In genomic region chr4:124393595-124393994, GRCm38 (mm10) we compare ENCODE assay signal across 29 mouse cellular contexts.
DNase-seq lines count a peak whose midpoint lies in the region; ATAC-seq lines count a peak whose summit lies in the region.
"Had no signal": no experiment of that assay in that cellular context is flagged by ENCODE, and none has a peak within 500 bp of the region (broad histone marks: within the 10 kb centered on the region; RNA-seq: fewer than 3 reads in every experiment).

No protein-coding gene starts in this region.

- no peak overlapping the region for H3K4me3 ChIP-seq in kidney, embryonic 15.5 days (replicated peaks)
- H3K4me3 ChIP-seq in kidney, embryonic 16.5 days (ENCODE audit: low read length) = no peak overlapping the region
- H3K4me3 ChIP-seq: embryonic facial prominence, embryonic 15.5 days; heart, adult 2 months; heart, embryonic 10.5 days; heart, embryonic 13.5 days had no signal

- no peaks in the 10 kb centered on the region for H3K9me3 ChIP-seq in kidney, embryonic 15.5 days (replicated peaks)
- H3K9me3 ChIP-seq in kidney, embryonic 16.5 days (ENCODE audit: low read length) = no peaks in the 10 kb centered on the region
- H3K9me3 ChIP-seq: embryonic facial prominence, embryonic 15.5 days; G1E; heart, embryonic 10.5 days; heart, embryonic 13.5 days had no signal

- H3K4me1 ChIP-seq in kidney, embryonic 15.5 days = peaks cover 29% of the 10 kb centered on the region
- H3K4me1 ChIP-seq in kidney, embryonic 16.5 days (ENCODE audit: insufficient read depth, low read length) = peaks cover 9% of the 10 kb centered on the region

- peaks cover 53% of the 10 kb centered on the region for H3K27me3 ChIP-seq in kidney, embryonic 15.5 days
- H3K27me3 ChIP-seq in kidney, embryonic 16.5 days (ENCODE audit: insufficient read depth, low read length) = peaks cover 33% of the 10 kb centered on the region
- H3K27me3 ChIP-seq: embryonic facial prominence, embryonic 15.5 days had no signal

- WGBS in kidney, embryonic 15.5 days = 15% methylated on average over 10 of the region's 10 CpGs
- 8% methylated on average over 10 of the region's 10 CpGs for WGBS in kidney, embryonic 16.5 days

- no peaks in the 10 kb centered on the region for H3K36me3 ChIP-seq in kidney, embryonic 15.5 days
- no peaks in the 10 kb centered on the region for H3K36me3 ChIP-seq in kidney, embryonic 16.5 days (ENCODE audit: insufficient read depth, low read length)
- H3K36me3 ChIP-seq: embryonic facial prominence, embryonic 15.5 days; G1E; heart, embryonic 10.5 days; heart, embryonic 13.5 days had no signal

- no peak overlapping the region for H3K27ac ChIP-seq in kidney, embryonic 15.5 days
- H3K27ac ChIP-seq in kidney, embryonic 16.5 days (ENCODE audit: low read length) = no peak overlapping the region
- H3K27ac ChIP-seq: embryonic facial prominence, embryonic 15.5 days; heart, adult 2 months; heart, embryonic 10.5 days; heart, embryonic 13.5 days; hindbrain, embryonic 14.5 days; hindbrain, postnatal 0 days had no signal

- H3K9ac ChIP-seq in kidney, embryonic 15.5 days = no peak overlapping the region
- H3K9ac ChIP-seq in kidney, embryonic 16.5 days (replicated peaks; ENCODE audit: low read length) = no peak overlapping the region
- H3K9ac ChIP-seq: embryonic facial prominence, embryonic 15.5 days; forebrain, postnatal 0 days; heart, embryonic 13.5 days; hindbrain, embryonic 14.5 days had no signal

- ATAC-seq in frontal cortex, adult (ENCODE audit: low TSS enrichment) = peak; percentile 48; the same call in 1 of the 2 replicates
- no peak for ATAC-seq in kidney, embryonic 15.5 days (replicated peaks; ENCODE audit: low FRiP score)
- no peak for ATAC-seq in kidney, embryonic 16.5 days (ENCODE audit: low FRiP score, low TSS enrichment)
- ATAC-seq: forebrain, embryonic 14.5 days; forebrain, postnatal 0 days; hindbrain, postnatal 0 days; Patski had no signal

- no peak for DNase-seq in frontal cortex, postnatal 25 days (ENCODE audit: low spot score in 2 of 2)
- DNase-seq in left cerebral cortex, postnatal 25 days (ENCODE audit: low spot score in 2 of 2) = peak; percentile 23 to 61
- DNase-seq in left cerebral cortex, adult 11 months (ENCODE audit: low spot score) = no peak
- DNase-seq in right cerebral cortex, adult 2 months (ENCODE audit: low spot score in 2 of 2) = peak; percentile 33 to 58
- no peak for DNase-seq in right cerebral cortex, postnatal 4 days
- DNase-seq: adrenal gland, postnatal 10 days; adrenal gland, postnatal 36 days; B cell, adult 2 months; cerebellum, adult 11 months; cerebellum, adult 2 months; cerebellum, adult 9-11 months; cerebellum, postnatal 25 days; forebrain, postnatal 0 days; gastrocnemius, postnatal 10 days; gastrocnemius, postnatal 36 days; heart, adult 2 months; heart, postnatal 14 days; heart, postnatal 4 days had no signal

- H3K4me2 ChIP-seq in kidney, embryonic 15.5 days = 0 out of 2 replicates have a peak overlapping the region, but pooled peaks have one; percentile 4
- H3K4me2 ChIP-seq in kidney, embryonic 16.5 days (replicated peaks; ENCODE audit: low read depth, low read length) = no peak overlapping the region
- H3K4me2 ChIP-seq: embryonic facial prominence, embryonic 15.5 days; heart, embryonic 13.5 days; hindbrain, embryonic 14.5 days had no signal

- intact Hi-C loops in left cerebral cortex, postnatal 25 days (cut with DNase I) = loop anchor here (10.0 kb wide), 1 partner anchor 439 kb away; no protein-coding TSS in a partner anchor

Comparison
In these comparisons a context has a peak if more than half of its experiments do, and no peak if none do; other contexts are left out.
1. DNase-seq: peak in left cerebral cortex, postnatal 25 days (2 of 2) and right cerebral cortex, adult 2 months (2 of 2); none in frontal cortex, postnatal 25 days (0 of 2), left cerebral cortex, adult 11 months (single experiment) and right cerebral cortex, postnatal 4 days (single experiment).